Mouse (Mus musculus) forebrain, embryonic 15.5 days (tissue): Measurements from ENCODE around the gene Magi1. TPM values are rescaled to one million over a fixed set of nuclear protein-coding genes. Genes with fewer than 3 reads are reported as not detected.

Experiments used
- ATAC-seq: fragments of 200-750 bp; cut with Nextera tagmentation; replicated peaks from 2 replicates; pipeline ENCODE4 v1.8.0; 2017; ENCODE audit warnings: mild to moderate bottlenecking, moderate TSS enrichment, moderate library complexity
- H3K27ac ChIP-seq: fragments of 300-500 bp; sonication (generic); replicated peaks from 2 replicates; pipeline ENCODE4 v1.5.1; 2015; ENCODE audit warnings: mild to moderate bottlenecking, inconsistent platforms
- H3K27me3 ChIP-seq: fragments of 300-500 bp; sonication (generic); 2 replicates; pipeline ENCODE4 v1.6.1; 2015; ENCODE audit warnings: inconsistent platforms
- H3K36me3 ChIP-seq: fragments of 300-500 bp; sonication (generic); 2 replicates; pipeline ENCODE4 v1.6.1; 2015; ENCODE audit warnings: mild to moderate bottlenecking, inconsistent platforms
- H3K4me1 ChIP-seq: fragments of 300-500 bp; sonication (generic); 2 replicates; pipeline ENCODE4 v1.6.1; 2015; ENCODE audit warnings: inconsistent platforms
- H3K4me2 ChIP-seq: fragments of 300-500 bp; sonication (generic); replicated peaks from 2 replicates; pipeline ENCODE4 v1.6.1; 2015; ENCODE audit warnings: mild to moderate bottlenecking, inconsistent platforms
- H3K4me3 ChIP-seq: fragments of 300-500 bp; sonication (generic); 2 replicates; pipeline ENCODE4 v1.5.1; 2015; ENCODE audit warnings: mild to moderate bottlenecking, inconsistent platforms
- H3K9ac ChIP-seq: fragments of 300-500 bp; sonication (generic); replicated peaks from 2 replicates; pipeline ENCODE4 v1.6.1; 2015; ENCODE audit warnings: mild to moderate bottlenecking, inconsistent platforms
- H3K9me3 ChIP-seq: fragments of 300-500 bp; sonication (generic); 2 replicates; pipeline ENCODE4 v1.6.1; 2016; ENCODE audit warnings: inconsistent platforms
- WGBS: fragments of 180-500 bp; shearing (Covaris S2); methylation state at CpG from one replicate; pipeline ENCODE4 v1.1.7; 2015; ENCODE audit warnings: mixed read lengths; 5-methylcytosine and 5-hydroxymethylcytosine counted together
- polyA plus RNA-seq: library from polyadenylated mRNA; unstranded; fragments of >200 nt; fragmentation: Nextera tagmentation; extraction: Ambion mirVana; gene quantifications from 2 replicates; pipeline ENCODE4 v1.2.1, GENCODE M21; 2015

Gene Magi1
- polyA plus RNA-seq, 1 experiment from 2014 or later, result 36.7 TPM

DNA sequence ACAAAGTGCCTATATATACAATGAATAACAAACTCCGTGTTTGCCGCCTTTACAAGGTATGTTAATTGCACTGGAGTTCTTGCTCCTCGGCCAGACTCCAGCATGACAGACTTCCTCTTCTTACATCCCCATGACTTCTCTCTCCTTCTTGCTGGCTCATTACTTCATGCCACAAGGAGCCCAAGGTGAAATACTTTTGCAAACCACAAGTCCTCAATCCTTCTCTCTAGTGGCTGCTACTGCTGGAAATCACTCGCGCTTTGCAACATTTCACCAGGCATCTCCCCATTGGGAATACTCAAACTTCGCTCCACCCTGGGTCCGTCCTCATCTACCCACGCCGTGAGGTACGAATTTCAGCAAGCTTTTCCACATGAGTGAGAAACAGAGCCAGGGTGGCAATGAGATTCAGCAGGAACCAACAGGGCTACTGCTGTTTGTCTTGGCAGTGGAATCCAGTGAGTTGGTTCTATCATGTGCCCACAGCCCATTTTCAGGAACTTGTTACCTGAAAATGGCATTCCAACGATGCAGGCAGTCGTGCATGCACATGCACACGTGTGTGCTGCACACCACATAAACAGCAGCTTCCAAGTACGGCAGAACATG lies 88.3 kb downstream of the Magi1 start:
- no peak overlapping the region for H3K4me2 ChIP-seq

DNA sequence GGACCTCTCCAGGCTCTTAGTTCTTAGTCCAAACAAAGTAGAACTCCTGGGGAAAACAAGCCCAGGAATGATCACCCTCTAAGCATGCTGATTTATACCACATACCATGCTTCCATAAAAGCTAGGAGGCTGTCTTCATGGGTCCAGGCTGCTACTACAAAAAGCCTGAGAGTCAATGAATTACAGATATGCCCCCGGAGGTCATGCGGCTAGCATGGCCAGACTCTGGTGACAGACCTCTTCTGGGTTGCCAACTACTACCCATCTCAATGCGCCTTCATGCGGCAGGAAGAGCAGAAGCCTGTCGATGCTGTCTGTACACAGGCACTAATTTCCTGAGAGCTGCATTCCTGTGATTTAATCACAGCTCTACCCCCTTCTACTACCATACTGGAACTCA lies 92.9 kb downstream of the Magi1 start:
- Histone ChIP-seq H3K9ac (no peak overlapping the region), H3K27me3 (no peaks in the 10 kb centered on the region), H3K9me3 (no peaks in the 10 kb centered on the region), H3K27ac (no peak overlapping the region), H3K4me2 (no peak overlapping the region), H3K4me3 (no peak overlapping the region), H3K4me1 (no peaks in the 10 kb centered on the region), H3K36me3 (no peaks in the 10 kb centered on the region)
- no peak for ATAC-seq
- WGBS, result 92% methylated on average over 5 of the region's 5 CpGs

More for the DNA sequence above, 88.3 kb downstream of the Magi1 start:
- no peak overlapping the region for H3K4me3 ChIP-seq
- no peak overlapping the region for H3K9ac ChIP-seq
- H3K9me3 ChIP-seq, result no peaks in the 10 kb centered on the region
- no peaks in the 10 kb centered on the region for H3K36me3 ChIP-seq
- no peaks in the 10 kb centered on the region for H3K4me1 ChIP-seq
- H3K27me3 ChIP-seq, result no peaks in the 10 kb centered on the region
- no peak for ATAC-seq
- H3K27ac ChIP-seq, result no peak overlapping the region
- 91% methylated on average over 14 of the region's 14 CpGs for WGBS

DNA sequence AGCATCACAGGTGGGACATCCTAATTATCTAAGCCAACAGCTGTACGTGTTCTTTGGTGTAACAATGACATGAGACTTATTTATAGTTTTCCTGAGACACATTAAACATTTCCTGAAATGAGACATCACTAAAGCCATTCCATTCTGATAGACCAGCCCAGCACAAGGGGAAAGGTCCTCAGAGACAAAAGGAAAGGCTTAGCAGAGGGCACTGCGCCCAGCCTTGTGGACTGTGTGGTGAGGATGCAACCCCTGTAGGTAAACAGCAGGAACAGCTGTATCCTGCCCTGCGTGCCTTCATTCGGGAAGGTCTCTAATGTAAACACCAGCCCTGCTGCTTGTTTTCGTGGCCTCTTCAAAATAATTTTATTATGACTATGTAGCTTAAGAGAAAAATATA lies 94.3 kb downstream of the Magi1 start:
- 80% methylated on average over 5 of the region's 5 CpGs for WGBS
- Histone ChIP-seq H3K27me3 (no peaks in the 10 kb centered on the region), H3K4me1 (no peaks in the 10 kb centered on the region; the same call in 1 of the 2 replicates), H3K4me2 (no peak overlapping the region), H3K9ac (no peak overlapping the region), H3K27ac (no peak overlapping the region), H3K36me3 (no peaks in the 10 kb centered on the region), H3K9me3 (no peaks in the 10 kb centered on the region), H3K4me3 (no peak overlapping the region)
- ATAC-seq, result no peak

DNA sequence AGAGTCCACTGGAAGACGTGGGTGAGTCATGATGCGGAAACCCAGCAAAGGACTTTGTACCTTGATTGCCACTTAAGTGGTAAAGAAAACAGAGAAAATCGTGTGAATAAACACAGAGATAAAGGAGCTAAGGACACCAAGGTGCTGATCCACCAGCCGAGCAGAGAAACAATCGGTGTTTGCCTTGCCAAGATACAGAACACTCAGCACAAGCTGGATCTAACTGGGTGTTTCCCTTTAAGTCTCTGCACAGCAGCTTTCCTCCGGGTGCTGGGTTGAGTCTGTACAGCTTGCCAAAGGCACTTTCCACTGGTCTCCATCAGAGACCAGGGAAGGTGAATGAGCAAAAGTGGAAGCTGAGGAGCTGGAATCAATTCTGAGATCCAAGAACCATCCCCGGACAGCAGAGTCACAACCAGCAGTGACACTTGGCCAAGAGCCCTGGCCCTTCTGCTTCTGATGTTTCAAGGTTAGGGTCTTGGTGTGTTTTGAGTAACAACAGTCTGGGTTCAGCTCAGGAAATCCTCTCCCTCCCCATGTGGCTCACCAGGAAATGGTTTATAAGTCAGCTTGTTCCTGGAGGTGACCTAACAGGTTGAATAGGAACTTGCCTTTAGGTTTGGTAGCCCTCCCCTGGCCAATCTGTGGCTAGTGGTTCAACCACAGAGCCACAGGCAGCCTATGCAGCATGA lies 96.9 kb downstream of the Magi1 start:
- Histone ChIP-seq H3K36me3 (no peaks in the 10 kb centered on the region), H3K27me3 (no peaks in the 10 kb centered on the region), H3K4me3 (no peak overlapping the region), H3K4me1 (peaks cover 19% of the 10 kb centered on the region), H3K27ac (no peak overlapping the region), H3K9ac (no peak overlapping the region), H3K4me2 (no peak overlapping the region), H3K9me3 (no peaks in the 10 kb centered on the region)
- WGBS, result 85% methylated on average over 7 of the region's 7 CpGs
- ATAC-seq, result no peak

DNA sequence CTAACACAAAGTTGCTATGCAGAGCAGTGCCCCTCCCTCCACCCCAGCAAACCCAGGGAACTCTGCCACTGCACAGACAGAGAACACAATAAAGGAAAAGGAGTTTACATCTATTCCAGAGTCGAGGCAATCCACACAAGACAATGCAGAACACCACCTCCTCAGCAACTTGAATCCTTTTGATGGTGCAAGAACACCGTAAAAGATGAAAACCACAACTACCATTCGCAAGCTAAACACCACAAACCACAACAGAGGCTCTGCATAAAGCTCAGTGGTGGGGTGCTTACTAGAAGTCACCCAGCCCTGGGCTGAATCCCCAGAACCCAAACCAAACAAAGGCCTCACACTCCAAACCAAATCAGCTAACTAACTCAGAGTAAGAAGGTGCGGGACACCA lies 99.4 kb downstream of the Magi1 start:
- 67% methylated on average over 4 of the region's 4 CpGs for WGBS
- H3K27ac ChIP-seq, result no peak overlapping the region
- ATAC-seq, result no peak
- no peaks in the 10 kb centered on the region for H3K9me3 ChIP-seq
- no peaks in the 10 kb centered on the region for H3K36me3 ChIP-seq
- no peaks in the 10 kb centered on the region for H3K27me3 ChIP-seq
- H3K4me3 ChIP-seq, result no peak overlapping the region
- H3K9ac ChIP-seq, result no peak overlapping the region
- no peak overlapping the region for H3K4me2 ChIP-seq
- H3K4me1 ChIP-seq, result peaks cover 20% of the 10 kb centered on the region

DNA sequence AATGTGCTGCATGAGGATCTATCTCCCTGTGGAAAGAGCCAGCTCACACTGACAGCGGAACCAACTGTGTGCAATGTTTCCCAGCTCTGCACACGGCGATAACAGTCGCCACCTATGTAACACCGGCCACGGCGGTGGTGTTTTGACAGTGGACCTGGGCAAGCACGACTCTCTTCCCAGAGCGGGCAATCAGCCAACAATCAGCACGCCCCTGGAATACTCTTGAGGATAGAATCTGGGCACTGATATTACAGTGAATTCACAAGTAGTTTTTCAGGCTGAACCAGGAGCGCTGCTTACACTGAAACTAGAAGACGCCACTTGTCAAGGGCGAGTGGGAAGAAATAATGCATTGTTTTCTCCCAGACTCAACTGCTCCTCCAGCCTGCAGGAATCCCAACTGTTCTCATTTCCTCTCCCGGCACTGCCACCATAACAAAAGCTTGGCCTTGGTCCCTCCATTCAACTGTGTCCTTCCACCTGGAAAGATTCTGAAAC lies 100.3 kb downstream of the Magi1 start:
- Histone ChIP-seq H3K36me3 (no peaks in the 10 kb centered on the region), H3K4me2 (0 out of 2 replicates have a peak overlapping the region, but pooled peaks have one; percentile 9), H3K9ac (no peak overlapping the region), H3K4me1 (peaks cover 20% of the 10 kb centered on the region), H3K9me3 (no peaks in the 10 kb centered on the region), H3K27ac (no peak overlapping the region), H3K27me3 (no peaks in the 10 kb centered on the region), H3K4me3 (no peak overlapping the region)
- WGBS, result 27% methylated on average over 14 of the region's 14 CpGs
- ATAC-seq, result no peak

DNA sequence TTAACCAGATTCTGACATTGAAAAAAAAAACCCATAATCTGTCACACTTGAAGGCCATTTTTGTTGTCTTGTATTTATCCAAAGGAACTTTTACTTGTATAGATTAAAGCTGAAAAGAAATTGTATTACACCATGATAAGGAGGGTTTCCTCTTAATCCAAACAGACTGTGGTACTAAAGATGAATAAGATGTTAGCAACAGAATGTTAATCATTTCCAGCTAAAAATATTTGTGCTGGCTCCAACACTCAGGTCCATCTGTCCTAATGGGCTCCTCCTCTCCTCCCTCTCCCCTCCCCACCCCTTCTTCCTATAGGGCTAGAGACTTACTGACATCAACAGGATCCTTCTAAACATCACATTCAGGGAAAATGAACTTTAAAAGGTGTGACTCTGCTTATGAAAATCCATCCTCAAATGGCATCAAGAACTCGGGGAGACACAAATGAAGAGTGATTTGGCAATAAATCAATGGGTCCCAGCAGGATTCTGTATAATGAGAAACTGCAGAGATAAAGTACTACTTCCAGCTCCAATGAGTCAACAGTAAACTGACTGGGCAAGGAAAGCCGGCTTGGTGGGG lies 102.0 kb downstream of the Magi1 start:
- Histone ChIP-seq H3K4me1 (peaks cover 20% of the 10 kb centered on the region), H3K4me3 (no peak overlapping the region), H3K9me3 (no peaks in the 10 kb centered on the region), H3K27ac (no peak overlapping the region), H3K27me3 (no peaks in the 10 kb centered on the region), H3K4me2 (no peak overlapping the region), H3K9ac (no peak overlapping the region), H3K36me3 (no peaks in the 10 kb centered on the region)
- WGBS, result 11% methylated on average over 2 of the region's 2 CpGs
- no peak for ATAC-seq

DNA sequence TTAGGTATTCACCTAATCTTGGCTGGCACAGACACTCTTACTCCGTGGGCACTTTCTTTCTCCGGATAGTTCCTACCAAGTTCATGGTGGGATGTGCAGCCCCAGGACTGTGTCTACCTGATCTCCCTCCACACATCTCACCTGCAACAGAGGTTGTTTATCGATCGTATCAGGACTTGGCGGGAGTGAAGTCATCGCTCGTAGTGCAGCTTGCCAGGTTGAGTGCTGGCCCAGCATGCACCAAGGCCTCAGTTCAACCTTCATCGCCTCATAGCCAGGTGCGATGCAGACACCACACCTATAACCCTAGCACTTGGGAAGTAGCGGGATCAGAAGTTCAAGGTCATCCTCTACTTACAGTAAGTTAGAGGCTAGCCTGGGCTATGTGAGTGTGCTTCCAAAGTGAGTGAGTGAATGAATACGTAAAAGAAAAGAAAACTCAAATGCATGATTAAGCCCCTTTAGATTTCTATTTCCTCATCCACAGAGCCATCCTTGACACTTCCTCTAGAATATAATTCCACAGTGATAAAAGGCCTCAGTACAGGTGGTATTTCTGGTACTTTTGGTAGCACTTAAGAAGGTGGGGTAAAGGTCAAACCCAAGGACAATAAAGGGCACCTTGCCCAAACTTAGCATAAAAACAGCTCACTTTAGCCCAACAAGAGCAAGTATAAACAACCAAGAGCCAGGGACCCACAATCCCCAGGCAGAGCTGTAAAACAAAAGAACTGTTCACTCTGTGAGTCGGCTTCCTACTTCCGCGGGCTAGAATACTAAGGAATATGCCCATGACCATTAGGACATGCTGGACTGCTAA lies 103.2 kb downstream of the Magi1 start:
- Histone ChIP-seq H3K27me3 (no peaks in the 10 kb centered on the region), H3K4me2 (no peak overlapping the region), H3K27ac (no peak overlapping the region), H3K9ac (no peak overlapping the region), H3K36me3 (no peaks in the 10 kb centered on the region), H3K4me3 (no peak overlapping the region), H3K4me1 (peaks cover 20% of the 10 kb centered on the region), H3K9me3 (no peaks in the 10 kb centered on the region)
- no peak for ATAC-seq
- WGBS, result 92% methylated on average over 14 of the region's 14 CpGs

DNA sequence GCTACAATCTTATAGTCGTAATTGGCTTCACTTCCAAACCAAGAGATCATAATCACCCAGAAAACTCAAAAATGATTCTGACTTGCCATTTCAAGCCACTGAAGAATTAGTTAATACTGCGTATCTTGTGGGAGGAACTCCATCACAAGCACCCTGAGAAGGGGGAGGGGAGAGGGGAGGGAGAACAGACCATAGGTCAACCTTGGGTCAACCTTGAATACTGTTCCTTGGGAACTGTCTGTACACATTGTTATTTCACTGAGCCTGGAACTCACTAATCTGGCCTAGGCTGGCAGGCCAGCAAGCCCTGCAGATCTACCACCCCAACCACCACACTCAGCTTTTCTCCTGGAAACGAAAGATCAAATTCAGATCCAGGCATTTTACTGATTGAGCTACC lies 106.2 kb downstream of the Magi1 start:
- Histone ChIP-seq H3K9me3 (no peaks in the 10 kb centered on the region), H3K27me3 (no peaks in the 10 kb centered on the region), H3K4me2 (no peak overlapping the region), H3K36me3 (no peaks in the 10 kb centered on the region), H3K4me1 (peaks cover 8% of the 10 kb centered on the region), H3K27ac (no peak overlapping the region), H3K9ac (no peak overlapping the region), H3K4me3 (no peak overlapping the region)
- ATAC-seq, result no peak
- WGBS, result 69% methylated on average over 3 of the region's 3 CpGs

DNA sequence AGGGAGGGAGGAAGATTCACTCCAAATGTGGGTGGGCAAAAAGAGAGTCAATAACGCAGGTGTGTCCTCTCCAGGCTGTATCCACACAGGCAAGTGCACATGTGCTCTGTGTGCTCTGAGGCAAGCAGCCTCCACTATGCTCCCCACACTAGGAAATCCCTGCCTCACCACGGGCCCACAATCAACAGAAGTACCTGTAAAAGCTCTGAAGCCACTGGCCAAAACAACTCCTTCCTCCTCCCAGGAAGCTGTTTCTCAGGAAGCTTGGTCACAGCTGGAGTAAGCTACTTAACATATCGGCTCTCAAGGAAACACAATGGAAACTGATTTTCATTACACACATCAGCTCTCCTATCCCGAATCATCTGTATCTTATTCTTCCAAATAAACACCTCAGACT lies 107.0 kb downstream of the Magi1 start:
- Histone ChIP-seq H3K36me3 (no peaks in the 10 kb centered on the region), H3K4me2 (no peak overlapping the region), H3K4me3 (no peak overlapping the region), H3K27me3 (no peaks in the 10 kb centered on the region), H3K4me1 (peaks cover under 1% of the 10 kb centered on the region; the same call in 1 of the 2 replicates), H3K27ac (no peak overlapping the region), H3K9ac (no peak overlapping the region), H3K9me3 (no peaks in the 10 kb centered on the region)
- 18% methylated on average over 4 of the region's 4 CpGs for WGBS
- ATAC-seq, result no peak

DNA sequence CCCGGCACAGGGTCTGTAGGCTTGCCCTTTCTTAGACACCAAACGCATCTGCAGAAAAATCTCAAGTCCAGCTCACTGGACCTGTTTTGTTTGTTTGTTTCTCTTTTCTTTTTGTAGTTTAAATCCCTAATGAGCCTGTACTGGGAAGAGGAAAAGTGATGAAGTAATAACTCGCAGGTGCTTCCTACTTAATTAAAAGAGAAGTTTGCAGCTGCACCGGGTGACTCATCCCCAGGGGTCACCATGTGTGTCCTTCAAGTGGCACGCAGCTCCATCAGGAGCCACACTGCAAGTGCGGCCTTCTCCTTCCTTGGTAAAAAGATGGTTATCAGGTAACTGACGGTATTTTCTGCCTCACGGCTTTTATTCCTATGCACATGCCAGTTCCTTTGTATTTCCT lies 112.5 kb downstream of the Magi1 start:
- 58% methylated on average over 8 of the region's 8 CpGs for WGBS
- Histone ChIP-seq H3K4me1 (0 out of 2 replicates have a peak, but pooled peaks cover 2% of the 10 kb centered on the region), H3K4me2 (no peak overlapping the region), H3K9ac (no peak overlapping the region), H3K4me3 (no peak overlapping the region), H3K27me3 (no peaks in the 10 kb centered on the region), H3K9me3 (no peaks in the 10 kb centered on the region), H3K36me3 (no peaks in the 10 kb centered on the region), H3K27ac (no peak overlapping the region)
- no peak for ATAC-seq
